ENCODE assay signal across 9 mouse cellular contexts in the genomic region with DNA sequence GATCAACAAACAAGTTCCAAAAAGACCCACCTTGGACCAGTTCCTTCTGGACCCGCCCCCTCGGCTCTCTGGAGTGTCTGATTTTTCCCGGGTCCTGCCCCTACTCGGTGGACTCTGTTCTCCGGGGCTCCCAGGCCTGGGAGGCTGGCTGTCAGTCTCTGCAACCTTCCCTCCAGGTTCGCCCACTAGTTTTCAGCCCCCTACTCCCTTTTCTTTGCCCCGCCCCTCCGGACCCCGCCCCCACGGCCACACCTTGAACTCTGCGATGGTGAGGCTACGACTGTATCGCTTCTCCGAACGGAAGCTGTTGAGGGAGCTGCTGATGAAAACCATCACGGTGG. TPM values are rescaled to one million over a fixed set of nuclear protein-coding genes. Genes with fewer than 3 reads are reported as not detected.
DNase-seq lines count a peak whose midpoint lies in the region; ATAC-seq and TF ChIP-seq lines count a peak whose summit lies in the region.
"Had no signal": no experiment of that assay in that cellular context is flagged by ENCODE, and none has a peak within 500 bp of the region (broad histone marks: within the 10 kb centered on the region; RNA-seq: fewer than 3 reads in every experiment).

No protein-coding gene starts in this region.

- ATAC-seq in forebrain, embryonic 15.5 days (replicated peaks), result no peak; the same call in 1 of the 2 replicates
- no peak; the same call in 1 of the 2 replicates for ATAC-seq in liver, embryonic 16.5 days (ENCODE audit: low read depth)

- no peaks in the 10 kb centered on the region for H3K9me3 ChIP-seq in heart, embryonic 10.5 days
- no peaks in the 10 kb centered on the region for H3K9me3 ChIP-seq in CH12.LX (replicated peaks; ENCODE audit: low read length)
- H3K9me3 ChIP-seq in forebrain, embryonic 15.5 days, result no peaks in the 10 kb centered on the region
- H3K9me3 ChIP-seq in liver, embryonic 16.5 days (replicated peaks; ENCODE audit: control insufficient read depth, low read length), result no peaks in the 10 kb centered on the region

- WGBS in heart, embryonic 10.5 days, result under 1% methylated on average over 16 of the region's 16 CpGs
- under 1% methylated on average over 16 of the region's 16 CpGs for WGBS in forebrain, embryonic 15.5 days
- WGBS in liver, embryonic 16.5 days (ENCODE audit: insufficient replicate concordance), result under 1% methylated on average over 16 of the region's 16 CpGs

- TF ChIP-seq POLR2A in CH12.LX (IDR thresholded peaks at IDR 0.05; ENCODE audit: low read depth, low read length), result no peak

- no peak for TF ChIP-seq EP300 in CH12.LX (IDR thresholded peaks at IDR 0.05; ENCODE audit: low read length)

- H3K4me2 ChIP-seq in CH12.LX (ENCODE audit: insufficient read depth, low read depth, poor library complexity, severe bottlenecking), result peak overlapping the region; percentile 64
- peak overlapping the region; percentile 59 for H3K4me2 ChIP-seq in forebrain, embryonic 15.5 days (replicated peaks)
- peak overlapping the region; percentile 84 for H3K4me2 ChIP-seq in liver, embryonic 16.5 days (ENCODE audit: low read depth, low read length)

- in situ Hi-C loops in CH12.LX (cut with MboI; ENCODE audit: low pct_ligation_motif_present, low pct_unique_long_range_greater_than_20kb, low sequenced_read_pairs), result no loop called here

- no peak for TF ChIP-seq RAD21 in CH12.LX (IDR thresholded peaks at IDR 0.05; ENCODE audit: low read depth, low read length)

- no peak for DNase-seq in heart, embryonic 10.5 days (ENCODE audit: low spot score)
- no peak for DNase-seq in heart, postnatal 4 days
- DNase-seq in CH12.LX (ENCODE audit: extremely low read depth), result no peak
- no peak for DNase-seq in adrenal gland, postnatal 14 days
- no peak for DNase-seq in thymus, postnatal 0 days (ENCODE audit: low spot score)
- DNase-seq in left cerebral cortex, adult 9 months (ENCODE audit: low spot score in 2 of 2), result no peak

- no peaks in the 10 kb centered on the region for H3K79me2 ChIP-seq in CH12.LX (replicated peaks; ENCODE audit: control insufficient read depth, extremely low read depth, insufficient read depth, poor library complexity, severe bottlenecking)

- dilution Hi-C loops in CH12.LX (cut with MboI; ENCODE audit: extremely low pct_ligation_motif_present, extremely low pct_unique_long_range_greater_than_20kb, low sequenced_read_pairs), result no loop called here

- H3K27me3 ChIP-seq in heart, embryonic 10.5 days (ENCODE audit: insufficient read depth, poor library complexity, severe bottlenecking), result no peaks in the 10 kb centered on the region
- no peaks in the 10 kb centered on the region for H3K27me3 ChIP-seq in CH12.LX (replicated peaks)
- no peaks in the 10 kb centered on the region for H3K27me3 ChIP-seq in forebrain, embryonic 15.5 days
- no peaks in the 10 kb centered on the region for H3K27me3 ChIP-seq in liver, embryonic 16.5 days (ENCODE audit: control insufficient read depth, insufficient read depth, low read depth, low read length)

- peak overlapping the region; percentile 91 for H3K27ac ChIP-seq in heart, embryonic 10.5 days
- no peak overlapping the region for H3K27ac ChIP-seq in CH12.LX (ENCODE audit: insufficient read depth, low read depth)
- H3K27ac ChIP-seq in forebrain, embryonic 15.5 days (replicated peaks), result peak overlapping the region; percentile 96
- 0 out of 2 replicates have a peak overlapping the region, but pooled peaks have one; percentile 22 for H3K27ac ChIP-seq in liver, embryonic 16.5 days (ENCODE audit: low read length)

- peak overlapping the region; percentile 45 for H3K9ac ChIP-seq in CH12.LX (ENCODE audit: insufficient read depth, low read depth)
- peak overlapping the region; percentile 51 for H3K9ac ChIP-seq in forebrain, embryonic 15.5 days (replicated peaks)
- H3K9ac ChIP-seq in liver, embryonic 16.5 days (ENCODE audit: low read depth, low read length), result peak overlapping the region; percentile 75

- TF ChIP-seq CTCF in CH12.LX (conservative IDR thresholded peaks at IDR 0.05 in 1 of 2, IDR thresholded peaks at IDR 0.05 in 1 of 2; ENCODE audit: low read depth in 2 of 2, low read length in 2 of 2), result no peak

- H3K36me3 ChIP-seq in heart, embryonic 10.5 days, result peaks cover 53% of the 10 kb centered on the region
- H3K36me3 ChIP-seq in CH12.LX (replicated peaks in 1 of 2; ENCODE audit: control insufficient read depth in 1 of 2, insufficient read depth in 1 of 2, low read length in 1 of 2), result peaks cover 29 to 52% of the 10 kb centered on the region in 2 experiments
- H3K36me3 ChIP-seq in forebrain, embryonic 15.5 days, result peaks cover 13% of the 10 kb centered on the region
- H3K36me3 ChIP-seq in liver, embryonic 16.5 days (ENCODE audit: control insufficient read depth, insufficient read depth), result peaks cover 1% of the 10 kb centered on the region; the same call in 1 of the 2 replicates

- peak overlapping the region; percentile 80 for H3K4me3 ChIP-seq in heart, embryonic 10.5 days
- H3K4me3 ChIP-seq in CH12.LX (replicated peaks in 1 of 3; ENCODE audit: low read depth in 2 of 3, low read length in 2 of 3, poor library complexity in 1 of 3), result peak overlapping the region; percentile 66 to 79 (median 69)
- H3K4me3 ChIP-seq in forebrain, embryonic 15.5 days, result peak overlapping the region; percentile 76
- peak overlapping the region; percentile 83 for H3K4me3 ChIP-seq in liver, embryonic 16.5 days (ENCODE audit: low read depth, low read length)

- peaks cover 21% of the 10 kb centered on the region for H3K4me1 ChIP-seq in heart, embryonic 10.5 days
- H3K4me1 ChIP-seq in CH12.LX (ENCODE audit: control insufficient read depth in 1 of 2, insufficient read depth in 2 of 2), result peaks cover 12 to 41% of the 10 kb centered on the region in 2 experiments
- peaks cover 23% of the 10 kb centered on the region for H3K4me1 ChIP-seq in forebrain, embryonic 15.5 days
- peaks cover 16% of the 10 kb centered on the region for H3K4me1 ChIP-seq in liver, embryonic 16.5 days (ENCODE audit: control insufficient read depth, low read depth, low read length)

TF ChIP-seq in CH12.LX, 34 proteins besides CTCF, POLR2A, EP300 and RAD21:
- TF ChIP-seq SIN3A (IDR thresholded peaks at IDR 0.05; ENCODE audit: low read length), result peak; percentile 71; the same call in 1 of the 2 replicates
- no peak for TF ChIP-seq ZC3H11A (IDR thresholded peaks at IDR 0.05; ENCODE audit: low read depth, low read length)
- TF ChIP-seq MYC (IDR thresholded peaks at IDR 0.05; ENCODE audit: low read depth, low read length), result no peak

RNA-seq across cellular contexts. Expression of a gene that starts 0.5 kb away (rescaled TPM):
- 122 and 127 TPM in 2 replicates for polyA plus RNA-seq in heart, embryonic 10.5 days (2016; fragmentation: Nextera tagmentation; extraction: Ambion mirVana)
- total RNA-seq in heart, postnatal 4 days (2021), result 10 to 100 TPM; 61.9 to 70.3 TPM
- total RNA-seq in CH12.LX (2012; rRNA removed), result 83.6 and 101 TPM in 2 replicates
- total RNA-seq in CH12.LX (2014; rRNA removed), result 55.0 and 62.9 TPM in 2 replicates
- polyA plus RNA-seq in CH12.LX (2012; ENCODE audit: insufficient read length, low read depth), result 74.2 and 75.4 TPM in 2 replicates
- 173 and 193 TPM in 2 replicates for polyA plus RNA-seq in forebrain, embryonic 15.5 days (2015; fragmentation: Nextera tagmentation; extraction: Ambion mirVana)
- polyA plus RNA-seq in liver, embryonic 16.5 days (2015; fragmentation: Nextera tagmentation; extraction: Ambion mirVana), result 36.5 and 39.4 TPM in 2 replicates
- total RNA-seq in adrenal gland, postnatal 14 days (2021), result 95.5 and 99.4 TPM in 2 replicates
- polyA plus RNA-seq in thymus, postnatal 0 days (2015; fragmentation: Nextera tagmentation; extraction: Ambion mirVana), result 134 and 137 TPM in 2 replicates

RNA-seq across cellular contexts. Expression of a gene that starts 0.8 kb away (rescaled TPM):
- polyA plus RNA-seq in heart, embryonic 10.5 days (2016; fragmentation: Nextera tagmentation; extraction: Ambion mirVana), result 212 and 246 TPM in 2 replicates
- total RNA-seq in heart, postnatal 4 days (2021), result 10 to 100 TPM; 77.2 to 78.9 TPM
- 89.6 and 109 TPM in 2 replicates for total RNA-seq in CH12.LX (2012; rRNA removed)
- total RNA-seq in CH12.LX (2014; rRNA removed), result 54.9 and 57.7 TPM in 2 replicates
- 79.9 and 86.3 TPM in 2 replicates for polyA plus RNA-seq in CH12.LX (2012; ENCODE audit: insufficient read length, low read depth)
- polyA plus RNA-seq in forebrain, embryonic 15.5 days (2015; fragmentation: Nextera tagmentation; extraction: Ambion mirVana), result 352 and 364 TPM in 2 replicates
- polyA plus RNA-seq in liver, embryonic 16.5 days (2015; fragmentation: Nextera tagmentation; extraction: Ambion mirVana), result 34.4 and 37.8 TPM in 2 replicates
- total RNA-seq in adrenal gland, postnatal 14 days (2021), result 67.7 and 75.4 TPM in 2 replicates
- 149 and 155 TPM in 2 replicates for polyA plus RNA-seq in thymus, postnatal 0 days (2015; fragmentation: Nextera tagmentation; extraction: Ambion mirVana)

RNA-seq across cellular contexts. Expression of a gene that starts 4.2 kb away (rescaled TPM):
- polyA plus RNA-seq in heart, embryonic 10.5 days (2016; fragmentation: Nextera tagmentation; extraction: Ambion mirVana), result not detected in 2 replicates
- not detected for total RNA-seq in heart, postnatal 4 days (2021)
- 0.42 and 0.84 TPM in 2 replicates for total RNA-seq in CH12.LX (2012; rRNA removed)
- total RNA-seq in CH12.LX (2014; rRNA removed), result 1.9 and 2.8 TPM in 2 replicates
- 3.4 and 4.3 TPM in 2 replicates for polyA plus RNA-seq in CH12.LX (2012; ENCODE audit: insufficient read length, low read depth)
- polyA plus RNA-seq in forebrain, embryonic 15.5 days (2015; fragmentation: Nextera tagmentation; extraction: Ambion mirVana), result not detected in 2 replicates
- not detected in 2 replicates for polyA plus RNA-seq in liver, embryonic 16.5 days (2015; fragmentation: Nextera tagmentation; extraction: Ambion mirVana)
- total RNA-seq in adrenal gland, postnatal 14 days (2021), result not detected in 2 replicates
- 0.26 and 0.78 TPM in 2 replicates for polyA plus RNA-seq in thymus, postnatal 0 days (2015; fragmentation: Nextera tagmentation; extraction: Ambion mirVana)
- polyA plus RNA-seq: gonadal fat pad, adult 2 months had no signal

RNA-seq across cellular contexts. Expression of a gene that starts 32.7 kb away (rescaled TPM):
- 76.6 and 84.1 TPM in 2 replicates for polyA plus RNA-seq in heart, embryonic 10.5 days (2016; fragmentation: Nextera tagmentation; extraction: Ambion mirVana)
- total RNA-seq in heart, postnatal 4 days (2021), result 100 to 1,000 TPM; 251 to 261 TPM
- total RNA-seq in CH12.LX (2012; rRNA removed) (85.8 and 101 TPM in 2 replicates), CH12.LX (2014; rRNA removed) (207 and 219 TPM in 2 replicates)
- 218 and 233 TPM in 2 replicates for polyA plus RNA-seq in CH12.LX (2012; ENCODE audit: insufficient read length, low read depth)
- polyA plus RNA-seq in forebrain, embryonic 15.5 days (2015; fragmentation: Nextera tagmentation; extraction: Ambion mirVana), result 62.5 and 67.8 TPM in 2 replicates
- polyA plus RNA-seq in liver, embryonic 16.5 days (2015; fragmentation: Nextera tagmentation; extraction: Ambion mirVana), result 29.6 and 30.7 TPM in 2 replicates
- total RNA-seq in adrenal gland, postnatal 14 days (2021), result 526 and 534 TPM in 2 replicates
- polyA plus RNA-seq in thymus, postnatal 0 days (2015; fragmentation: Nextera tagmentation; extraction: Ambion mirVana), result 66.9 and 76.2 TPM in 2 replicates

RNA-seq across cellular contexts. Expression of a gene that starts 47.4 kb away (rescaled TPM):
- 163 and 277 TPM in 2 replicates for polyA plus RNA-seq in heart, embryonic 10.5 days (2016; fragmentation: Nextera tagmentation; extraction: Ambion mirVana)
- 100 to 1,000 TPM; 693 to 795 TPM for total RNA-seq in heart, postnatal 4 days (2021)
- total RNA-seq in CH12.LX (2012; rRNA removed) (5.5 and 14.0 TPM in 2 replicates), CH12.LX (2014; rRNA removed) (9.9 and 15.2 TPM in 2 replicates)
- 1.6 and 4.2 TPM in 2 replicates for polyA plus RNA-seq in CH12.LX (2012; ENCODE audit: insufficient read length, low read depth)
- polyA plus RNA-seq in forebrain, embryonic 15.5 days (2015; fragmentation: Nextera tagmentation; extraction: Ambion mirVana), result 3.3 and 4.2 TPM in 2 replicates
- polyA plus RNA-seq in liver, embryonic 16.5 days (2015; fragmentation: Nextera tagmentation; extraction: Ambion mirVana), result 6.6 and 9.1 TPM in 2 replicates
- 1,359 and 1,375 TPM in 2 replicates for total RNA-seq in adrenal gland, postnatal 14 days (2021)
- 9.2 and 11.6 TPM in 2 replicates for polyA plus RNA-seq in thymus, postnatal 0 days (2015; fragmentation: Nextera tagmentation; extraction: Ambion mirVana)
